Mouse (Mus musculus) neural tube, embryonic 15.5 days (tissue): ENCODE measurements around the gene Gabrr2. TPM values are rescaled to one million over a fixed set of nuclear protein-coding genes. Genes with fewer than 3 reads are reported as not detected.

Experiments
- ATAC-seq: fragments of 200-750 bp; cut with Nextera tagmentation; 2 replicates; pipeline ENCODE4 v1.8.0; 2017; ENCODE audit warnings: mild to moderate bottlenecking, moderate TSS enrichment, moderate library complexity; ENCODE audit not compliant: low FRiP score
- H3K27ac ChIP-seq: fragments of 300-500 bp; sonication (generic); replicated peaks from 2 replicates; pipeline ENCODE4 v1.5.1; 2015; ENCODE audit warnings: mild to moderate bottlenecking, inconsistent platforms
- H3K27me3 ChIP-seq: fragments of 300-500 bp; sonication (generic); replicated peaks from 2 replicates; pipeline ENCODE4 v1.6.1; 2015; ENCODE audit warnings: inconsistent platforms
- H3K36me3 ChIP-seq: fragments of 300-500 bp; sonication (generic); 2 replicates; pipeline ENCODE4 v1.6.1; 2015; ENCODE audit warnings: inconsistent platforms
- H3K4me1 ChIP-seq: fragments of 300-500 bp; sonication (generic); 2 replicates; pipeline ENCODE4 v1.6.1; 2015; ENCODE audit warnings: inconsistent platforms
- H3K4me2 ChIP-seq: fragments of 300-500 bp; sonication (generic); 2 replicates; pipeline ENCODE4 v1.6.1; 2015; ENCODE audit warnings: inconsistent platforms, mild to moderate bottlenecking, moderate library complexity
- H3K4me3 ChIP-seq: fragments of 300-500 bp; sonication (generic); replicated peaks from 2 replicates; pipeline ENCODE4 v1.5.1; 2015; ENCODE audit warnings: mild to moderate bottlenecking, inconsistent platforms
- H3K9ac ChIP-seq: fragments of 300-500 bp; sonication (generic); replicated peaks from 2 replicates; pipeline ENCODE4 v1.6.1; 2015; ENCODE audit warnings: mild to moderate bottlenecking, inconsistent platforms
- H3K9me3 ChIP-seq: fragments of 300-500 bp; sonication (generic); replicated peaks from 2 replicates; pipeline ENCODE4 v1.6.1; 2016; ENCODE audit warnings: inconsistent platforms
- WGBS: fragments of 180-500 bp; shearing (Covaris S2); methylation state at CpG from one replicate; pipeline ENCODE4 v1.1.7; 2015; ENCODE audit warnings: mixed read lengths; 5-methylcytosine and 5-hydroxymethylcytosine counted together
- polyA plus RNA-seq: library from polyadenylated mRNA; unstranded; fragments of >200 nt; fragmentation: Nextera tagmentation; extraction: Ambion mirVana; gene quantifications from 2 replicates; pipeline ENCODE4 v1.2.1, GENCODE M21; 2015

Gabrr2 gene
- polyA plus RNA-seq, 1 experiment from 2014 or later: 0.73 TPM

DNA sequence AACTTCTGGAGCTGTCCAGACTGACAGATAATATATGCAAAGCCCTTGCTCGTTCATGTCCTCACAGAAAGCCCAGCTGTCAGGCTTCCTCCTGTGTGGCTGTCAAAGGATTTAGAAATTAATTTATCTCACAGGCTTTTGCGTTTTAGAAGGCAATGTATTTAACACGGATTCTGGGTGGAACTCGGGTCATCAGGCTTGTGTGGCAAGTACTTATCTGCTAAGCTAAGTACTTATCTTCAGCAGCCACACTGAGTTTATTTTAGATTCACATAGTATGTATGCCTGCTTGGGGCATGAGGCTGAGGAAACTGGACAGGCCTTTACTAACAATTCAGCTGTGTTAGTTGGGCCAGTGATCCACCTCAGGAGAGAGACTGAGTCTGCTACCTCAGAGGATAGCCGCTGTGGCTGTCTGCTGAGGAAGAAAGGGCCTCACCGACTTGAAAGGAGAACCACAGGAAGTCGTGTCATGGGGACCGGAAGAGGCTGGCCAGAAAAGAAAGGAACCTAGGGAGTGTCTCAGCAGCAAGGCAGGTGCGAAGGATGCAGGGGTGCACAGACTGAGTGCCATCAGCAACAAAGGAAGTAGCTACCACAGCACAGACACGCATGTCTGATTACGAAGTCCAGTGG lies 9.8 kb downstream of the Gabrr2 start:
- Histone ChIP-seq H3K9ac (no peak overlapping the region), H3K4me3 (no peak overlapping the region), H3K9me3 (no peaks in the 10 kb centered on the region), H3K27me3 (no peaks in the 10 kb centered on the region), H3K4me1 (no peaks in the 10 kb centered on the region), H3K4me2 (no peak overlapping the region), H3K27ac (no peak overlapping the region), H3K36me3 (no peaks in the 10 kb centered on the region)
- ATAC-seq: no peak
- WGBS: 55% methylated on average over 11 of the region's 11 CpGs

DNA sequence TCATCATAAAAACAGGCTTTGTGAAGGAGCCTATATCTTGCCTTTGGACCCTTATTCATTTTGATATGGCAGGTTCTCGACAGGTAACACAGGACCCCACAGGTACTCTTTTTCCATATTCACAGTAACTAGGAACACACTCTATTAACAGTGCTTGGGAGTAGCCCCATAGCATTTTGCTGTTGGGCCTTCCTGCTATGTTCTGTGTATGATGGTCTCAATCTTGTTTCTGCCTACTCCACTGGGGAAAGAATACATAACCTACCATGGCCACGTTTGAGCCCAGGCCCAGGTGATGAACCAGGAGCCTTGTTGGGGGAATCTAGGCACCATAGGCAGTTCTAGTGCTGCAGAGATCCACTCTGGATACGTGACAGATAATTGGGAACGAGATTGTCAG lies 11.6 kb downstream of the Gabrr2 start:
- Histone ChIP-seq H3K4me1 (no peaks in the 10 kb centered on the region), H3K36me3 (no peaks in the 10 kb centered on the region), H3K4me3 (no peak overlapping the region), H3K27ac (no peak overlapping the region), H3K27me3 (no peaks in the 10 kb centered on the region), H3K4me2 (no peak overlapping the region), H3K9ac (no peak overlapping the region), H3K9me3 (no peaks in the 10 kb centered on the region)
- no peak for ATAC-seq
- WGBS: 86% methylated on average over 4 of the region's 4 CpGs

DNA sequence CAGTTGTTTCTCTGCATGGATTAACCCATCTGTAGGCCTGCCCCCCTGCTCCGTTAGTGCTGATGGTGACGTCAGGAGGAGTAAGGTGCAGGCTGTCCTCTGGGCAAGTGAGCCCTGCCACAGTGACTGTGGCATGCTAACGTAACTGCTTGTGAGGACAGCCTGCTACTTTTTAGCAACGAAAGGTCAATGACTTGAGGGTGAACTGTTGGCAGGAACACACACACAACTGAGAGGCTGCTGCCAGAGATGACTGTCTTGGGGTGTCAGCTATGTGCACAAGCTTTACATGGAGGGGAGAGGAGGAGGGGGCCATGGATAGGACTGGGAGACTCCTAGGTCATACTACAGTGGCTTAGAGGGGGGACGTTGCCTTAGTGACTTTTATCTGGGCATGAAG lies 12.1 kb downstream of the Gabrr2 start:
- 80% methylated on average over 5 of the region's 5 CpGs for WGBS
- H3K4me3 ChIP-seq: no peak overlapping the region

DNA sequence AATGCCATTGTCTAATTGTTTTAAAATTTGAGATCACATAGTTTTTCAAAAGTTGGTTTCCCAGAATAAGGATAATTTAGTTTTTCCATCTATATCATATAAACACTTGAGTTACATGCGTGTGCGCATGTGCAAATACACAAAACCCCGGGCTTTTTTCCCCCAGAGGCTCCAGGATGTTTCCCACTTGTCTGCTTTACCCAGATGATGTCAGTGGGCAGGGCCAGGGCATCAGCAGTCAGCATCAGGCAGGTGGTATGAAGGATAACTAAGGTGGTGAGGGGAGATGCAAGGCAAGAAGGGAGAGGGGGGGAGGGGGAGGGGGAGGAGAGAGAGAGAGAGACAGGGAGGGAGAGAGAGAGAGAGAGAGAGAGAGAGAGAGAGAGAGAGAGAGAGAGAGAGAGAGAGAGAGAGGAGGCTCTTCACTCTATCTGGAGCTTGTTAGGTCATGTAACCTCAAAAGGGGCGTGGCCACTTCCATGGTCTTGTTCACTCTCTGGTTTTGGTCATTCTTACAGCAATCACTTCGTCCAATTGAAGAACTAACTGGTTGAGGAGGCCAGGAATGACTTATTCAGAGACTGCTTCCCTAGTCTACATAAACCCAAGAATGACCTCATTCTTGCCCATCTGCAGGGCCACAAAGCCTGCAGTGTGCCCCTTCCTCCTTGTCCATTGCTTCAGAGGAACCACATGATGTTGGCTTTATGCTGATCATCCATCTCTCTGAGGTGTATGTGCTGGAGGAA lies 13.2 kb downstream of the Gabrr2 start:
- no peak overlapping the region for H3K27ac ChIP-seq
- 84% methylated on average over 5 of the region's 5 CpGs for WGBS

More for the DNA sequence above, 12.1 kb downstream of the Gabrr2 start:
- ATAC-seq: no peak
- no peaks in the 10 kb centered on the region for H3K9me3 ChIP-seq
- H3K4me1 ChIP-seq: no peaks in the 10 kb centered on the region
- no peak overlapping the region for H3K4me2 ChIP-seq
- H3K27me3 ChIP-seq: no peaks in the 10 kb centered on the region
- no peak overlapping the region for H3K9ac ChIP-seq
- no peak overlapping the region for H3K27ac ChIP-seq
- no peaks in the 10 kb centered on the region for H3K36me3 ChIP-seq

DNA sequence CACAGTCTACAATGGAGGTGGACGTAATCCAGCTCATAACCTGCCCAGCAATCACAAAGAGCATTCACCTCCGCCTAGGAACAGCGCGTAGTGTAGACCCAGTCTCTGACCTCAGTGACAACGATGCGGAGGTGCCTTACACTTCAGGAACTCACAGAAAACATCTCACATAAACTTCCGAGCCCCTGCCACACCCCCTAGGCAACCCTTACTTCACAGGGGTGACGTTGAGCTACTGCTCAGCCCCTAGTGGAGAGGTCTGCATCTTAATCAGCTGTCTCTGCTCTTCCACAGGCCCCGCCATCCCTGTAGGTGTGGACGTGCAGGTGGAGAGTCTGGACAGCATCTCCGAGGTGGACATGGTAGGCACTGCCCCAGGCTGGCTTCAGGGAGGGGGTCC lies 14.4 kb downstream of the Gabrr2 start:
- no peak overlapping the region for H3K27ac ChIP-seq
- no peak overlapping the region for H3K4me2 ChIP-seq
- no peak overlapping the region for H3K9ac ChIP-seq
- H3K36me3 ChIP-seq: no peaks in the 10 kb centered on the region
- WGBS: 84% methylated on average over 11 of the region's 11 CpGs
- no peak for ATAC-seq
- H3K9me3 ChIP-seq: no peaks in the 10 kb centered on the region
- no peaks in the 10 kb centered on the region for H3K4me1 ChIP-seq
- H3K27me3 ChIP-seq: no peaks in the 10 kb centered on the region
- no peak overlapping the region for H3K4me3 ChIP-seq

More for the DNA sequence above, 13.2 kb downstream of the Gabrr2 start:
- no peaks in the 10 kb centered on the region for H3K9me3 ChIP-seq
- H3K27me3 ChIP-seq: no peaks in the 10 kb centered on the region
- ATAC-seq: no peak
- H3K36me3 ChIP-seq: no peaks in the 10 kb centered on the region
- no peak overlapping the region for H3K9ac ChIP-seq
- no peaks in the 10 kb centered on the region for H3K4me1 ChIP-seq
- no peak overlapping the region for H3K4me3 ChIP-seq
- no peak overlapping the region for H3K4me2 ChIP-seq

DNA sequence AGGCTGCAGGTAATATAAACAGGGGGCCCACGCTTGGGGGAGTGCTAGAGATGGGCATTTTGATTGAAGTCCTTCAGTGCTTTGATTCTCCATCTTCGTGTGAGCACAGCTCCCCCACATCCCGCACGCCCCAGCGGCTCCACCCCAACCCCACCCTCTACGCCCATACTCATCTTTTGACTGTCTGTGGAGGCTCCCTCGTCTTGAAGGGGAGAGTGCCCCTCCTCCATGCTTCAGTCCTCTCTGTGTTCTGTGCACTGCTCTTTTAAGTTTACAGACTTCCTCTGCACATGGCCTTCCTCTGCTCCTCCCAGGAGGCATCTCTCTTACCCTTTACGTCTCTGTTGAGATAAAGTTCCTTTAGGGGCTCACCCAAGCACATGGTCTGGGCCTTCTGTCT lies 14.9 kb downstream of the Gabrr2 start:
- no peak overlapping the region for H3K4me3 ChIP-seq
- H3K27me3 ChIP-seq: no peaks in the 10 kb centered on the region
- no peak overlapping the region for H3K9ac ChIP-seq
- no peak overlapping the region for H3K4me2 ChIP-seq
- WGBS: 60% methylated on average over 8 of the region's 8 CpGs
- H3K9me3 ChIP-seq: no peaks in the 10 kb centered on the region
- H3K27ac ChIP-seq: no peak overlapping the region
- no peak for ATAC-seq
- no peaks in the 10 kb centered on the region for H3K4me1 ChIP-seq
- no peaks in the 10 kb centered on the region for H3K36me3 ChIP-seq

DNA sequence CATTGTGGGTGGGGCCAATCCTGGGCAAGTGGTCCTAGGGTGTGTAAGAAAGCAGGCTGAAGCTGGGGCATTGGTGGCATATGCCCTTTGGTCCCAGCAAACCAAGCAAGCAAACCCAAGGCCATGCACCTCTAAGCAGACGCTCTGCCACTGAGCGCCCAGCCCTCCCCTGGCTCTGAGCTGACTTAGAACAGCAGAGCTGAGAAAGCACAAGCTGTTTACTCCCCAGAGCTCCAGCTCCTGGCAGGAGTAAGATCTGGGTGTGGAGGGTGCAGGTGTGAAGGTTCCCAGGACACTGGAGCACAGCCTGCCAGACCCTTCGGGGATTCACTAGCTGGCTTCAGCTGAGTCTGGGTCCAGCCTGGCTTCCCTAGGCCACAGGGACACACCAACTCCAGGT lies 15.7 kb downstream of the Gabrr2 start:
- Histone ChIP-seq H3K9me3 (no peaks in the 10 kb centered on the region), H3K36me3 (no peaks in the 10 kb centered on the region), H3K4me1 (no peaks in the 10 kb centered on the region), H3K4me2 (no peak overlapping the region), H3K9ac (no peak overlapping the region), H3K27ac (no peak overlapping the region), H3K4me3 (no peak overlapping the region), H3K27me3 (no peaks in the 10 kb centered on the region)
- 88% methylated on average over 3 of the region's 3 CpGs for WGBS
- ATAC-seq: no peak

DNA sequence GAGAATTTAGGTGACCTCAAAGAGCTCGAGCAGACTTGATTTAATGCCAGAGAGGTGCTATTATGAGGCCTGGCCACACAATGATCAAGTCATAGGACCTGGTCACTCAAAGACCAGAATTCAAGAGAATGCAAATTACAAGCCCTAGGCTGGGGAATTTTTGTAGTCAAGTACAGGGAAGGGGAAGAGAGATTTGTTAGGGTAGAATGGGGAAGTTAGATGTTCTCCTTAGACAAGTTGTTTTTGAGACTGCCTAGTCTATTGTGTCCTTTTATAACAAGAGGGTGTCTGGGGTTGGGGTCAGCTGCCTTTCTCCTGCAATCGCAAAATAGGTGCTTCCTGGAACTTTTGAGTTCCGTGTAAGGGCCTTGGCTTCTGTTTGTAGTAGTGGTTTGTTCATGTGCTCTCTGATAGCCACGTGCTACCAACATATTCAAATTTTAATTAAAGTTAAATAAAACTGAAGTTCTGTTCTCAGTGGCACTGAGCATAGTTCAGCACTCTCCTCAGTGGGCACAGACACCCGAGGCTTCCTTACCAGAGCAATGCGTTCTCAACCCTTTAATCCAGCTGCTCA lies 36.4 kb downstream of the Gabrr2 start:
- no peak for ATAC-seq
- Histone ChIP-seq H3K27me3 (no peaks in the 10 kb centered on the region), H3K9ac (no peak overlapping the region), H3K9me3 (no peaks in the 10 kb centered on the region), H3K36me3 (no peaks in the 10 kb centered on the region), H3K4me1 (no peaks in the 10 kb centered on the region), H3K4me2 (no peak overlapping the region), H3K4me3 (no peak overlapping the region), H3K27ac (no peak overlapping the region)
- WGBS: 86% methylated on average over 6 of the region's 6 CpGs

DNA sequence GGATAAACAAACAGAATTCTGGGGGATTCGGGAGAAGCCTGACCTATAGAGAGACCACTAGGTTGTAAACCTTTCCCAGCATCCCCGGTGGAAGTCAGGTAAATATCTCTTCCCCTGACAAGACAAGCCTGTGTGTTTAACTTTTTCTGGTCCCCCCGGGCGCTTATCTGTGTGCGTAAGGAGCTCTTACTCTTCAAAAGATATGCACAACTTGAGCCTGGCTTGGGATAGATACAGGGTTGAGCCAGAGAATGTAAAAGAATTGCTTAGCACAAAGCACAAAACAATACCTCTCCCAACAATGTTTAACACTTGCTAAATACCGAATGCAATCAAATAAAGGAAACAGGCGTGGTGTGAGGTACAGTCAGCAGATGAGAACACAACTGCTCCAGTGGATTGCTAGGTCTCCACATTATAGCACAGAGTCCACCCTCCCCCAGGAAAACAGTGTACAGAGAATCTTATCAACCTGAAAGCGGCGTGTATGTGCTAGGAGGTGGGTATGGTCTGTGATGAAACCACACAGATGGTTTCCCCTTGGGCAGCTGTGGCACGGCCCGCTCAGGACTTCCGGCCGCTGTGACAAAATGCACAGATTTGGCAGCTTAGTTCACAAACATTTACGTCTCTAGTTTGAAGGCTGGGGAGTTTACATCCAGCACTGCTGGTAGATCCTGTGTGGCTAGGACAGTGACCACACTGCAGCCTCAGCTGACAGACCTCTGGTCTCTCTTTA lies 47.1 kb downstream of the Gabrr2 start:
- WGBS: 89% methylated on average over 14 of the region's 14 CpGs
- H3K36me3 ChIP-seq: no peaks in the 10 kb centered on the region
- ATAC-seq: no peak

DNA sequence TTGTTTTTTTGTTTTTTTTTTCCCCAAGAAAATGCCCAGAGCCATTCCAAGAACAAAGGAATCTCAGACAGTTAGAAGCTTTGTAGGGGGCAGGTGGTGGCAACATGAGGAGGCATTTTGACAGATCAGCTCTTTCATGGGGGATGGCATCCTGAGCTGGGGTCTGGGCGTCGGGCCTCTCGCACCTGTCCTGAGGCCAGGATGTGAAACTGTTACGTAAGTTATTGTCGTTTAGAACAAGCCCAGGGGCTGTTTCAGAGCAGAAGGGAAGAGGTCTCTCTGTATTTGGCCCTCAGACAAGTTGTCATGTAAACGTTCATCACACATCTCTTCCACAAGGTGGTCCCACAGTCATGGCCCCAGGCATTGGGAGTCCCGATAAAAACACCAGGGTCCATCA lies 48.0 kb downstream of the Gabrr2 start:
- WGBS: 86% methylated on average over 7 of the region's 7 CpGs
- no peak for ATAC-seq

More for the DNA sequence above, 47.1 kb downstream of the Gabrr2 start:
- Histone ChIP-seq H3K4me3 (no peak overlapping the region), H3K27ac (no peak overlapping the region), H3K27me3 (no peaks in the 10 kb centered on the region), H3K4me2 (no peak overlapping the region), H3K9me3 (no peaks in the 10 kb centered on the region), H3K4me1 (no peaks in the 10 kb centered on the region), H3K9ac (no peak overlapping the region)

DNA sequence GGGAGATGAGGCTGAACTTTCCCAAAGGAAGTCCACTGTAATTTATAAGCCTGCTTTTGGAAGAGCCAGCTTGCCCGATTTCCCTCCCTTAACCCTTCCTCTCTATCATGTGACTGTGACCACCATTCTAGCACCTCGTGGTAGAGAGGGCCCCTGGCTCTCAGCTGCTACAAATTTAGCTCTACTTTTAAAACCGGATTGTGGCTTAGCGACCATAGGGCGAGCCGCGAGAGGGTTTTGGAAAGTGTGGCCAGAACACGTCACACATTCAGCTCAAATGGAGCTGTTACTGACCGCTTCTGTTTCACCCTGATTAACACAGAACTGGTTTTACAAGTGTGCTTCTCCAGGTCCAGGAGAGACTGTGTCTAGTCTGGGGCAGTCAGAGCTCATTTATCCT lies 48.6 kb downstream of the Gabrr2 start:
- WGBS: 91% methylated on average over 9 of the region's 9 CpGs

More for the DNA sequence above, 48.0 kb downstream of the Gabrr2 start:
- Histone ChIP-seq H3K36me3 (no peaks in the 10 kb centered on the region), H3K27me3 (no peaks in the 10 kb centered on the region), H3K4me3 (no peak overlapping the region), H3K4me2 (no peak overlapping the region), H3K9ac (no peak overlapping the region), H3K4me1 (no peaks in the 10 kb centered on the region), H3K9me3 (no peaks in the 10 kb centered on the region), H3K27ac (no peak overlapping the region)

More for the DNA sequence above, 48.6 kb downstream of the Gabrr2 start:
- Histone ChIP-seq H3K27ac (no peak overlapping the region), H3K4me3 (no peak overlapping the region), H3K4me1 (no peaks in the 10 kb centered on the region), H3K9me3 (no peaks in the 10 kb centered on the region), H3K36me3 (no peaks in the 10 kb centered on the region), H3K27me3 (no peaks in the 10 kb centered on the region), H3K4me2 (no peak overlapping the region), H3K9ac (no peak overlapping the region)
- ATAC-seq: no peak
